Mouse (Mus musculus): ENCODE measurements at regions not wholly inside any gene's neighbourhood (a gene's known extent, or its start where the extent isn't known, plus 50 kb on each side); places are given as distances from the start of the nearest gene placed in this dataset.
"Not testable (repeated sequence)": the region's sequence is repeated elsewhere in the genome, so short reads cannot be mapped to it uniquely, and the experiment has no call there.

DNA sequence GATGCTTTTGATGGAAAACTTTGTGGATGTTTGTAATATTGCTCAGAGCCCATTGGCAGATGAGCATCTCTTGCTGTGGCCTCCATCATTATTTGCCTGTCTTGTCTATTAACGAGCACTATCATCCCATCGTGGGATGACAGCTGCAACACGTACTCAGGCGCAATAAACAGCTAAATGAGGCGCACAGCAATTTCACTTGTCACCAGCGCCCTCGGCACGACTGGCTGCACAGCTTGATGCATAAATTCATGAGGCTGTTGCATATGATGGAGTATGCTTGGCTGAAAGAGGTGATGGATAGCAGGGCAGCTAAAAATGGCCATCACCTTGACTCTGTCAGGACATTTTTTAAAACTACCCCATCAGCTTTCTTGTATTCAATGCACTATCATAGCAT, 853.1 kb upstream of the Pou3f2 start:
- Histone ChIP-seq H3K9ac (no peak overlapping the region), H3K27me3 (replicated peaks) (no peaks in the 10 kb centered on the region), H3K36me3 (no peaks in the 10 kb centered on the region), H3K4me2 (no peak overlapping the region), H3K9me3 (no peaks in the 10 kb centered on the region), H3K4me1 (no peaks in the 10 kb centered on the region), H3K27ac (replicated peaks) (no peak overlapping the region), H3K4me3 (no peak overlapping the region)
- 66% methylated on average over 8 of the region's 8 CpGs for WGBS
- no peak for ATAC-seq (ENCODE audit: extremely low read depth, insufficient number of reproducible peaks, low FRiP score, low TSS enrichment)

DNA sequence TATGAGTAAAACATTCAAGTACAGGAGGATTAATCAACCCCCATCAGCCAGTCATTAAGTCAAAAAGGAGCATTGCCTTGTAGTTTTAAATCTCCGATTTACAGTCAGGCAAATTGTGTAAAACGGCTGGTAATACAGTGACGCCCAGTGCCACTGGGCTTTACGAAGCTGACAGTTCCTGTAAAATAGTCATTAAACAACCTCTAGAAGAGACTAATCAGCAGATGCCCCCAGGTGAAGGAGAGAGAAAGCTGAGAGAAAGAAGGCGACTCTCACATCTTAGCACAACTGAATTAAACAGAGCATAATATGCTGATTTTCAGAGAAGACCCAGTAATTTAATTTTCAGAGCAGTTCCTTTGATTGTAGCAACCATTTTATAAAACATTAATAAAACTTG, 850.3 kb upstream of the Pou3f2 start:
- 73% methylated on average over 5 of the region's 5 CpGs for WGBS
- Histone ChIP-seq H3K27ac (replicated peaks) (no peak overlapping the region), H3K27me3 (replicated peaks) (no peaks in the 10 kb centered on the region), H3K9ac (no peak overlapping the region), H3K4me1 (no peaks in the 10 kb centered on the region), H3K4me3 (no peak overlapping the region), H3K9me3 (no peaks in the 10 kb centered on the region), H3K4me2 (no peak overlapping the region), H3K36me3 (no peaks in the 10 kb centered on the region)
- no peak for ATAC-seq (ENCODE audit: extremely low read depth, insufficient number of reproducible peaks, low FRiP score, low TSS enrichment)

DNA sequence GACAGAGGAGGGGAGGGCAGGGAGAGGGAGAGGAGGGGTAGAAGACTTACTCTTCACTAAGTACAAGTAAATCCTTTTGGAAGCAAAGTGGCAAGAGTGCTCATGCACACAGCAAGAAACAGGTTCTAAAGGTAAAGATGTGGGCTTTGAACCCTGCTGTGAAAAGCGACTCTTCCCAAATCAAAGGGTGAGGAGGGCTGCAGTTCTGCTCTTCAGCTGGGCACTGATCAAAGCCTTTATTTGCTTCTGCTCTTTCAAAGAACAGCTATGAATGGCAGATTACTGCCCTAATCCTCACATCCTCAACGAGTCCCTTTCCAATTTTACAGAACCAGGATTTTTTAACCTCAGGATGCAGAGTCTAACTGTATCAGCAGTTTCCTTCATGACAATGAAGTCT, 812.5 kb upstream of the Pou3f2 start:
- ATAC-seq (ENCODE audit: extremely low read depth, insufficient number of reproducible peaks, low FRiP score, low TSS enrichment) = no peak
- Histone ChIP-seq H3K27ac (replicated peaks) (no peak overlapping the region), H3K9ac (no peak overlapping the region), H3K4me1 (no peaks in the 10 kb centered on the region), H3K9me3 (no peaks in the 10 kb centered on the region), H3K4me2 (no peak overlapping the region), H3K27me3 (replicated peaks) (no peaks in the 10 kb centered on the region), H3K4me3 (no peak overlapping the region), H3K36me3 (no peaks in the 10 kb centered on the region)
- 21% methylated on average over 2 of the region's 2 CpGs for WGBS

DNA sequence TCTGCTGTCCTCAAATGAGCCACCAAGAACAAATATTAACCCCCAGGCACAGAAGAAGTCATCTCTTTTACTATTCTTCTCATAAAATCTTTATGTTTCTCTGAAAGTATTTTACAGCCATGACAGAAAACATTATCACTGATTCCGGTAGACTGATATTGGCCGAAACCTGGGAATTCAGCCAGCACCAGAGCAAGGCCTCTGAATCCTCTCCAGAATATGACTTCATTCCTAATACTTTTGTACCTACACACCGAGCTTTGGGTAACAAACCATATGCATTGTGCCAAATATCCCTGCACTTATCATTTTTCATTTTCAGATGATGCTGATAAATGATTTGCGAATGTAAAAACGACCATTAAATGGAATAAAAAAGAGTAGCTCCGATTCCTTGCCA, 791.9 kb upstream of the Pou3f2 start:
- Histone ChIP-seq H3K4me3 (no peak overlapping the region), H3K4me2 (no peak overlapping the region), H3K9me3 (no peaks in the 10 kb centered on the region), H3K27me3 (replicated peaks) (no peaks in the 10 kb centered on the region), H3K4me1 (no peaks in the 10 kb centered on the region), H3K36me3 (no peaks in the 10 kb centered on the region), H3K27ac (replicated peaks) (no peak overlapping the region), H3K9ac (no peak overlapping the region)
- no peak for ATAC-seq (ENCODE audit: extremely low read depth, insufficient number of reproducible peaks, low FRiP score, low TSS enrichment)
- WGBS = 59% methylated on average over 6 of the region's 6 CpGs

DNA sequence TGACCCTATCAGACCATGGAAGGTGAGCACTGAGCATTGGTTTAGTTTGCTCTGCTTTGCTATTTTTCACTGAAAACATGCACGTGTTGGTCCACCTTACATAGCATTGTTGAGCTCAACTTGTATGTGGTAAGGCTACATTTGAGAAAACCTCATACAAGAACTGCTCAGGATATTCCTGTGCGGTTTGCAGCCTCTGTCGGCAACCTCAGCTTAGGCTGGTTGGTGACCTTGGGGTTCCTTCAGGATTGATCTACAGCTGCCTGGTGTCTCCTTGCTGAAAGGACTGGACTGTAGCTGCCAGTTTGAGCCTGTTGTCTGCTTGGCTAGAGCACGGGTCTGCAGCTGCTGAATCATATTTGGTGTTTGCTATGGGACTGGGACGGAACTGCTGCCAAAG, 787.0 kb upstream of the Pou3f2 start:
- Histone ChIP-seq H3K4me3 (no peak overlapping the region), H3K9me3 (no peaks in the 10 kb centered on the region), H3K4me1 (no peaks in the 10 kb centered on the region), H3K27ac (replicated peaks) (no peak overlapping the region), H3K36me3 (no peaks in the 10 kb centered on the region), H3K27me3 (replicated peaks) (no peaks in the 10 kb centered on the region), H3K9ac (no peak overlapping the region), H3K4me2 (no peak overlapping the region)
- no peak for ATAC-seq (ENCODE audit: extremely low read depth, insufficient number of reproducible peaks, low FRiP score, low TSS enrichment)
- 64% methylated on average over 5 of the region's 5 CpGs for WGBS

DNA sequence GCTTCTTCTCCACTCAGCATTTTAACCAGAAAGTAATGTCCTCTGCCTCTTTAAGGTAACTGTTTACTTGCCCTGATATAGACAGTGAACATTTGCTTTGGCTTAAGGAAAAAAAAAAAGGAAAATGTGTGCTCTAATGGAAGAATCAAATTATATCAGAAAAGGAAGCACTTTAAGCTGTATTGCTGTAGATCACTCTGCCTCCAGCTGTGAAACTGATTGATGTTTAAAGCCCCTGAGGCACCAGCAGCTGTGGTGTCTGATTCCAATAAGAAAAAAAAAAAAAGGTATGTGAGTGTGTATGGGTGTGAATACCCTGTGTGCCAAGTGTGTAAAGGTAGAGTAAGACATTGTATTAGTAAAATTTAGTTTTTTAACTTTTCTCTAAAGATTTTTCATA, 783.8 kb upstream of the Pou3f2 start:
- no peak overlapping the region for H3K27ac ChIP-seq (replicated peaks)
- H3K9ac ChIP-seq = no peak overlapping the region
- H3K4me2 ChIP-seq = no peak overlapping the region
- no peak overlapping the region for H3K4me3 ChIP-seq
- no peak for ATAC-seq (ENCODE audit: extremely low read depth, insufficient number of reproducible peaks, low FRiP score, low TSS enrichment)
- H3K27me3 ChIP-seq (replicated peaks) = no peaks in the 10 kb centered on the region
- H3K4me1 ChIP-seq = no peaks in the 10 kb centered on the region
- no peaks in the 10 kb centered on the region for H3K9me3 ChIP-seq
- no peaks in the 10 kb centered on the region for H3K36me3 ChIP-seq

DNA sequence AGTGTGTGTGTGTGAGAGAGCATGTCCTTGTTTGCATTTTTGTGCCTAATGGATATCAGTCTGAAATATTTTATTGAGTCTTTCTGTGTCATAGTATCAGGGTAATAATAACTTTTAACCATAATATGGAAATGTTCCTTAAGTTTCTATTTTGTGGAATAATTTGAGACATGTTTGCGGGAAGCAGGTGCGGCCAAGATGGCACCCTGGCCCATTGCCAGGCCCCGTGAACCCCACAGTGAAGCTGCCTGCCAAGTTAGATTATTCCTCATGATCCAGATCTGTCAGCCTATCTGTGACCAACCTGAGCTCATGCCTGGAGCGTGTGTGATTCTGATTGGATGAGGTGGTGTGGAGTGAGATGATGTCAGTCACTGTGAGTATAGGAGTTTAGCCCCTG, 772.2 kb upstream of the Pou3f2 start:
- no peaks in the 10 kb centered on the region for H3K36me3 ChIP-seq
- H3K4me2 ChIP-seq = no peak overlapping the region
- H3K4me3 ChIP-seq = no peak overlapping the region
- no peak overlapping the region for H3K9ac ChIP-seq
- no peak for ATAC-seq (ENCODE audit: extremely low read depth, insufficient number of reproducible peaks, low FRiP score, low TSS enrichment)
- peaks cover 9% of the 10 kb centered on the region; the same call in 1 of the 2 replicates for H3K9me3 ChIP-seq
- H3K27ac ChIP-seq (replicated peaks) = no peak overlapping the region
- 83% methylated on average over 4 of the region's 4 CpGs for whole genome bisulfite sequencing
- no peaks in the 10 kb centered on the region for H3K4me1 ChIP-seq
- H3K27me3 ChIP-seq (replicated peaks) = no peaks in the 10 kb centered on the region

DNA sequence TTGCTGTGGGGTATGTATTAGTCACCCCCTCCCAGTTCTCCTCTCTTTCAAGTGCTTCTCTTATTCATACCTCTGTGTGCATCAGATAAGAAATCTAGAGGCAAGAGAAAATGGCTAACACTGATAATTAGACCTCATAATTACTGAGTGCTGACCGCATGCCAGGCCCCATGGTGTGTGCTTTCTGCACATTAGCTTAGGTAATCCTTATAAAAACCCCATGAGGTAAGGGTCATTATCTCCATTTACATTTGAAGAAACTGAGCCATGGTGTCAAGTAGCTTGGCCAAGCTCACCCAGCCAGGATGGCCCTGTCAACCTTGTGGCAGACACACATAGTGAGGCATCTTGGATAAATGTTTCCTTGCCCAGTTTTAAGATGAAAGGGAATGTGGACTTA, 746.8 kb upstream of the Pou3f2 start:
- Histone ChIP-seq H3K27me3 (replicated peaks) (no peaks in the 10 kb centered on the region), H3K9me3 (no peaks in the 10 kb centered on the region), H3K4me2 (no peak overlapping the region), H3K9ac (no peak overlapping the region), H3K36me3 (no peaks in the 10 kb centered on the region), H3K27ac (replicated peaks) (no peak overlapping the region), H3K4me3 (no peak overlapping the region), H3K4me1 (no peaks in the 10 kb centered on the region)
- WGBS = 55% methylated on average over 1 of the region's 1 CpGs
- no peak for ATAC-seq (ENCODE audit: extremely low read depth, insufficient number of reproducible peaks, low FRiP score, low TSS enrichment)

DNA sequence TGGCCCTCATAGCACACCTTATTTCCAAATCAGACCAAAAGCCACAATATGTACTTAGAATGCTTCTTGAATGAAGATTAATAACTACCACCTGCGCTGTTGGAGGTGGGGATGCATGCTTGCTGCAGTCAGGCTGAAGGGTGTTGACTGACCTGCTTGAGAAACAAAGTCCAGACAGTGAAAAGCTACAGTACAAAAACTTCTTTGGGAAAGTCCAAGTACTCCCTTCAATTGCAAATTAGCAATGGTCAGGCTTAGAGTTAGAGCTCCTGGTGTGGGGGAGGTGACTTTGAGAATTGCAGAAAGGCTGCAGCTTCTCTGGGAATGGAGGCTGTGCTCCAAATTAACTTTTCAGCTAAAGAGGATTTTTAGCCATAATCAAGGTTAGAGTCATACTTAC, 706.6 kb upstream of the Pou3f2 start:
- 69% methylated on average over 1 of the region's 1 CpGs for WGBS
- not testable (repeated sequence) for H3K4me3 ChIP-seq; H3K9me3 ChIP-seq; H3K9ac ChIP-seq; H3K27ac ChIP-seq (replicated peaks); H3K4me2 ChIP-seq; H3K4me1 ChIP-seq; H3K27me3 ChIP-seq (replicated peaks); ATAC-seq (ENCODE audit: extremely low read depth, insufficient number of reproducible peaks, low FRiP score, low TSS enrichment); H3K36me3 ChIP-seq

DNA sequence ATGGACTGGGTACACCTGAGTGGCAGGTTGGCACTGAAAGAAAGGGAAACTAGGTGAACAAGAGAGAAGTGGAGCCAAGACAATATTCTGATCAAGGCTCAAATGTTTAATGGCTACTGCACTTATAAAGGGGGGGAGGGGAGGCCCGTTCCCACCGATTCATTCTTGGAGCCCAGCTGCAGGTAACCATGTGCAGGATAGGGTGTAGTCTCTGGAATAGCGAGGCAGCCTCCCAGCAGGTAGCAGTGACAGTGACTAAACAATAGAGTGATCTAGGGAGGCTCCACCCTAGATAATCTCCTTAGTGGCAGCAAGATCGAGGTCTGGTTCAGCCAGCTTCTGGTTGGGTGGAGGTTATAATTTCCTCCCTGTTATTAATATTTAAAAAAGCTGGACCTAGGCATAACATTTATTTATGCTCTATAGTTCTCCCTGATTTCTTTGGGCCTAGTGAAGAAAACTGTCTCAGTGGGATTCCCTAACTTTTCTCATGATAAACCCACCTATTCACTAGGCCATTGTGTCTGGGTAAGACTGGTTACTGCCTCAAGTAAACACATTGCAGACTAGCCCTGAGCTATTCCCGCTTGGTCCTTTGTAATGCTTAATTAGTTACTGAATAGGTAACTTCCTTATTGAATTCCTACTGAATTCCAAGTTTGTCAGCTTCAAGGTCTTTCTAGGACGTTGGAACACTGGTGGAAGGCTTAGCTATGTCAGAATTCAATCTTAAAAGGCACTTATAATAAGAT, 705.4 kb upstream of the Pou3f2 start:
- Histone ChIP-seq H3K27ac (replicated peaks) (no peak overlapping the region), H3K9ac (no peak overlapping the region), H3K9me3 (no peaks in the 10 kb centered on the region), H3K36me3 (no peaks in the 10 kb centered on the region), H3K27me3 (replicated peaks) (no peaks in the 10 kb centered on the region), H3K4me2 (no peak overlapping the region), H3K4me3 (no peak overlapping the region), H3K4me1 (no peaks in the 10 kb centered on the region)
- no peak for ATAC-seq (ENCODE audit: extremely low read depth, insufficient number of reproducible peaks, low FRiP score, low TSS enrichment)
- 54% methylated on average over 6 of the region's 6 CpGs for WGBS

DNA sequence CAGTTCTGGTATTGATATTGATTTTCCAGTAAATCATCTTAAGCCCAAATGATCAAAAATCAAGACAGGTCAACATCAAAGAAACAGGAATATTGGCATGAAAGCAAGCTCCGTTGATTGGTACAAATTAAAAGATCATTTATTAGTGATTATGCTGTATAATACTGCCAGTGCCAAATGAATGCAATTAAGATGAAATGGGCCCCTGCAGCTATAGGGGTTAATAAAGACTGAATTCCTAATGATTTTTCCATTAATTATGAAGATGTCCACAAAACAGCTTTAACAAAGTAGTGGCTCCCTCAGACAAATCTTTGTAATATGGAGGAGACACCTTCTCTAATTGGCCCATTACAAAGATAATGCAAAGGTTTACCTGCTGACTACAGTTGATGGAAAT, 685.6 kb upstream of the Pou3f2 start:
- Histone ChIP-seq H3K36me3 (no peaks in the 10 kb centered on the region), H3K4me3 (no peak overlapping the region), H3K4me2 (no peak overlapping the region), H3K9ac (no peak overlapping the region), H3K4me1 (no peaks in the 10 kb centered on the region), H3K27ac (replicated peaks) (no peak overlapping the region), H3K27me3 (replicated peaks) (no peaks in the 10 kb centered on the region), H3K9me3 (no peaks in the 10 kb centered on the region)
- 79% methylated on average over 1 of the region's 1 CpGs for WGBS
- no peak for ATAC-seq (ENCODE audit: extremely low read depth, insufficient number of reproducible peaks, low FRiP score, low TSS enrichment)

DNA sequence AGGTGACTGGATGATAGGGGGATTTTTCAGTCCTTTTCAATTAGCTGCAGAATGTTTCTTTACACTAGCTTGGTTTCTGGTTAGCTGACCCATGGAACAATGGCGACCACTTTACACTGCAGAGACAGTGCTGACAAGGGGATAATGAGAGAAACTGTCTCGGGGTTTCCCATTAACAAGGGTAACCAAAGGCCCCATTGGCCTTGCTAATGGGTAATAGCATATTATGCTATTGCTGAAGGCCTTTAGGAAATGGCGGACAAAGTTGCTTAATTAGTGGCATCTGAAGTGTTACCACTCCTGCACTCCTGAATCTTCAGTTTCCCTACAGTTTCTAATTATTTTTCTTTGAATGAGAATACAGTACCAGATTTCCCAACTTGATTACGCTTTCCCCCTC, 685.2 kb upstream of the Pou3f2 start:
- Histone ChIP-seq H3K27ac (replicated peaks) (no peak overlapping the region), H3K4me1 (no peaks in the 10 kb centered on the region), H3K4me2 (no peak overlapping the region), H3K9ac (no peak overlapping the region), H3K36me3 (no peaks in the 10 kb centered on the region), H3K9me3 (no peaks in the 10 kb centered on the region), H3K4me3 (no peak overlapping the region), H3K27me3 (replicated peaks) (no peaks in the 10 kb centered on the region)
- ATAC-seq (ENCODE audit: extremely low read depth, insufficient number of reproducible peaks, low FRiP score, low TSS enrichment) = no peak
- 65% methylated on average over 4 of the region's 4 CpGs for WGBS

All from heart, embryonic 13.5 days (tissue).